ENCODE assay signal across 8 mouse cellular contexts in genomic region chr10:75559676-75560548, GRCm38 (mm10). TPM values are rescaled to one million over a fixed set of nuclear protein-coding genes. Genes with fewer than 3 reads are reported as not detected.
DNase-seq lines count a peak whose midpoint lies in the region; ATAC-seq and TF ChIP-seq lines count a peak whose summit lies in the region.

Gene Lrrc75b, minus strand, starts transcription at chr10:75560330.

- H3K79me3 ChIP-seq in C2C12 (ENCODE audit: low read depth) = no peaks in the 10 kb centered on the region

- no peaks in the 10 kb centered on the region for H3K79me2 ChIP-seq in C2C12 (ENCODE audit: control insufficient read depth, insufficient read depth)

- H3K36me3 ChIP-seq in C2C12 (ENCODE audit: control insufficient read depth, insufficient read depth) = peaks cover 9% of the 10 kb centered on the region
- H3K36me3 ChIP-seq in heart, embryonic 10.5 days = no peaks in the 10 kb centered on the region
- H3K36me3 ChIP-seq in liver, embryonic 11.5 days (ENCODE audit: control insufficient read depth, insufficient read depth, low read length) = no peaks in the 10 kb centered on the region
- H3K36me3 ChIP-seq in neural tube, embryonic 11.5 days (ENCODE audit: control insufficient read depth, insufficient read depth, low read length) = no peaks in the 10 kb centered on the region

- H3ac ChIP-seq in C2C12 (ENCODE audit: control insufficient read depth, insufficient read length, low read depth) = peak within 1 kb of the TSS; percentile 76

- H3K27me3 ChIP-seq in C2C12 (ENCODE audit: control insufficient read depth, insufficient read depth, insufficient read length) = no peaks in the 10 kb centered on the region
- H3K27me3 ChIP-seq in heart, embryonic 10.5 days (ENCODE audit: insufficient read depth, poor library complexity, severe bottlenecking) = peaks cover 84% of the 10 kb centered on the region
- H3K27me3 ChIP-seq in liver, embryonic 11.5 days (replicated peaks; ENCODE audit: control insufficient read depth, insufficient read depth, low read length) = peaks cover 45% of the 10 kb centered on the region
- peaks cover 24% of the 10 kb centered on the region for H3K27me3 ChIP-seq in neural tube, embryonic 11.5 days (ENCODE audit: control insufficient read depth, insufficient read depth, low read length)

- no peak for TF ChIP-seq CTCF in C2C12 (IDR thresholded peaks at IDR 0.05; ENCODE audit: control insufficient read depth, insufficient read depth, insufficient read length)

- no peaks in the 10 kb centered on the region for H3K9me3 ChIP-seq in heart, embryonic 10.5 days
- no peaks in the 10 kb centered on the region for H3K9me3 ChIP-seq in liver, embryonic 11.5 days (ENCODE audit: control insufficient read depth, low read length)
- H3K9me3 ChIP-seq in neural tube, embryonic 11.5 days (ENCODE audit: control insufficient read depth, low read length) = no peaks in the 10 kb centered on the region

- H3K27ac ChIP-seq in heart, embryonic 10.5 days = peak within 1 kb of the TSS; percentile 84
- no peak within 1 kb of the TSS for H3K27ac ChIP-seq in liver, embryonic 11.5 days (ENCODE audit: low read depth, low read length)
- peak within 1 kb of the TSS; percentile 60; the same call in 1 of the 2 replicates for H3K27ac ChIP-seq in neural tube, embryonic 11.5 days (ENCODE audit: low read depth, low read length)

- peak; percentile 55 for DNase-seq in embryo, embryonic 9.5 days (ENCODE audit: extremely low spot score)
- DNase-seq in heart, embryonic 10.5 days (ENCODE audit: low spot score) = no peak
- peak; percentile 58 to 65 for DNase-seq in kidney, adult 8-10 months
- no peak for DNase-seq in liver, embryonic 11.5 days (ENCODE audit: low spot score)
- peak; percentile 67 for DNase-seq in neural tube, embryonic 11.5 days (ENCODE audit: low spot score)
- DNase-seq in spleen, postnatal 10 days (ENCODE audit: low spot score in 2 of 2) = no peak

- 1% methylated on average over 71 of the region's 75 CpGs for WGBS in heart, embryonic 10.5 days
- WGBS in liver, embryonic 11.5 days = under 1% methylated on average over 74 of the region's 75 CpGs
- under 1% methylated on average over 72 of the region's 75 CpGs for WGBS in neural tube, embryonic 11.5 days

- peak; percentile 64 for ATAC-seq in activated CD4-positive, CD25-positive, alpha-beta regulatory T cell, adult 4 months
- ATAC-seq in liver, embryonic 11.5 days (replicated peaks; ENCODE audit: low FRiP score) = no peak
- peak; percentile 43; the same call in 1 of the 2 replicates for ATAC-seq in neural tube, embryonic 11.5 days (ENCODE audit: insufficient read depth, low FRiP score, low TSS enrichment)

- peak within 1 kb of the TSS; percentile 26 for H3K9ac ChIP-seq in liver, embryonic 11.5 days (ENCODE audit: low read depth, low read length)
- peak within 1 kb of the TSS; percentile 81 for H3K9ac ChIP-seq in neural tube, embryonic 11.5 days (ENCODE audit: low read length)

- peak within 1 kb of the TSS; percentile 34 for H3K4me3 ChIP-seq in C2C12 (ENCODE audit: insufficient read depth, poor library complexity, severe bottlenecking)
- peak within 1 kb of the TSS; percentile 76 for H3K4me3 ChIP-seq in heart, embryonic 10.5 days
- peak within 1 kb of the TSS; percentile 56 for H3K4me3 ChIP-seq in liver, embryonic 11.5 days (ENCODE audit: low read depth, low read length)
- peak within 1 kb of the TSS; percentile 63 for H3K4me3 ChIP-seq in neural tube, embryonic 11.5 days (ENCODE audit: low read depth, low read length)

- H3K4me1 ChIP-seq in heart, embryonic 10.5 days = peaks cover 38% of the 10 kb centered on the region
- peaks cover 13% of the 10 kb centered on the region; the same call in 1 of the 2 replicates for H3K4me1 ChIP-seq in liver, embryonic 11.5 days (replicated peaks; ENCODE audit: control insufficient read depth, insufficient read depth, low read length)
- no peaks in the 10 kb centered on the region; the same call in 1 of the 2 replicates for H3K4me1 ChIP-seq in neural tube, embryonic 11.5 days (ENCODE audit: control insufficient read depth, insufficient read depth, low read length)

- peak within 1 kb of the TSS; percentile 85 for H3K4me2 ChIP-seq in liver, embryonic 11.5 days
- H3K4me2 ChIP-seq in neural tube, embryonic 11.5 days (ENCODE audit: low read depth) = peak within 1 kb of the TSS; percentile 95

TF ChIP-seq in C2C12, 6 proteins besides CTCF, POLR2A, EP300 and RAD21:
- TF ChIP-seq CEBPB (IDR thresholded peaks at IDR 0.05; ENCODE audit: low read depth) (no peak), MYOD1 (IDR thresholded peaks at IDR 0.05; ENCODE audit: control insufficient read depth, insufficient read length, low read depth) (no peak), USF1 (IDR thresholded peaks at IDR 0.05; ENCODE audit: low read depth) (no peak), FOSL1 (IDR thresholded peaks at IDR 0.05; ENCODE audit: insufficient read depth, low read length, poor library complexity, severe bottlenecking) (no peak), MAX (IDR thresholded peaks at IDR 0.05) (no peak), MYOG (IDR thresholded peaks at IDR 0.05; ENCODE audit: control insufficient read depth, extremely low read depth, insufficient read length) (no peak)

RNA-seq across cellular contexts. Expression of gene Lrrc75b, which starts in this region (rescaled TPM):
- polyA plus RNA-seq in C2C12 (2012; fragmentation: generic; extraction: Trizol) = 3.8 TPM
- under 1 TPM; 0.45 to 0.65 TPM for polyA plus RNA-seq in activated CD4-positive, CD25-positive, alpha-beta regulatory T cell, adult 4 months (2017; shearing (Covaris generic))
- polyA plus RNA-seq in heart, embryonic 10.5 days (2016; fragmentation: Nextera tagmentation; extraction: Ambion mirVana) = 0.78 and 1.1 TPM in 2 replicates
- 0.48 and 0.52 TPM in 2 replicates for polyA plus RNA-seq in liver, embryonic 11.5 days (2014; fragmentation: Nextera tagmentation; extraction: Ambion mirVana)
- polyA plus RNA-seq in neural tube, embryonic 11.5 days (2014; fragmentation: Nextera tagmentation; extraction: Ambion mirVana) = 6.1 and 6.6 TPM in 2 replicates

Comparison
In these comparisons a context has a peak if more than half of its experiments do, and no peak if none do; other contexts are left out.
1. Peak in ATAC-seq in activated CD4-positive, CD25-positive, alpha-beta regulatory T cell, adult 4 months; RNA of the gene not detected or under 1 TPM.
2. DNase-seq: peak in embryo, embryonic 9.5 days (single experiment), kidney, adult 8-10 months (2 of 2) and neural tube, embryonic 11.5 days (single experiment); none in heart, embryonic 10.5 days (single experiment), liver, embryonic 11.5 days (single experiment) and spleen, postnatal 10 days (0 of 2).
3. Peak in every context shown above with its lines, with median percentiles within 50 percentile points of each other: H3K4me3 ChIP-seq.